Mouse (Mus musculus) heart, adult 11 months (tissue): ENCODE data around the gene Nfib.

Experiments used
- DNase-seq: peaks from one replicate; pipeline ENCODE4 v3.0.0; 2022

The Nfib gene

DNA sequence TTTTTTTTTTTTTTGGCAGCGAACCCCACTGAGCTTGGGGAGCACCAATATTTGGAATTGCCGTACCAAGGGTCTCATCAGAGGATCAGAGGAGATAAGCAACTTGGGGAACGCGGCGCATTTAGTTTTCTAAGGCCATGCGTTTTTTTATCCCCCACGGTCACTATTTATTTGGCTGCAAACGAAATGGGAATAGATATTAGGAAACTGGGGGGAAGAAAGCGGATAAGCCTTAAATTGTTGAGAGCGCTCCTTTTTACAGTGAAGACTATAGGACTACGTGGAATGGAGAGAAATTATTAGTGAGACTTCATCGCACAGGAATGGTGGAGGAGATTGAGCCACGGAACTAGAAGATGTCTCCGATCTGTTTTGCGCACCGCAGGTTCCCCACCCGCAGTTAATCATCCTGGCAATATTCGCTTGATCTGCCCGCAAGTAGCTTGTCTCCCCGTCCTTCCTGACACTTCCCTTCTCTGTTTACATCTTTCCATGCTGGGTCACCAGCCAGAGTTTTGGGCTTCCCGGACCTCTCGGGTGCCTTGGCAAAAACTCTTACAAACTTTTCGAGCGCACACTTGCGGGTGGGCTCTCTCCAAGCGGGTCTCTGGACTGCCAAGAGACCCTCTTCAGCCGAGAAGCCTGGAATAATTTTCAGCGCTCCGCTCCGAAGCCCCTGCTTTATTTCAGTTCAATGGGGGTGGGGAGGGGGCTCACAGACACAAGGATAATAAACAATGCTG lies 167.3 kb downstream of the Nfib start:
- peak; percentile 94 for DNase-seq

DNA sequence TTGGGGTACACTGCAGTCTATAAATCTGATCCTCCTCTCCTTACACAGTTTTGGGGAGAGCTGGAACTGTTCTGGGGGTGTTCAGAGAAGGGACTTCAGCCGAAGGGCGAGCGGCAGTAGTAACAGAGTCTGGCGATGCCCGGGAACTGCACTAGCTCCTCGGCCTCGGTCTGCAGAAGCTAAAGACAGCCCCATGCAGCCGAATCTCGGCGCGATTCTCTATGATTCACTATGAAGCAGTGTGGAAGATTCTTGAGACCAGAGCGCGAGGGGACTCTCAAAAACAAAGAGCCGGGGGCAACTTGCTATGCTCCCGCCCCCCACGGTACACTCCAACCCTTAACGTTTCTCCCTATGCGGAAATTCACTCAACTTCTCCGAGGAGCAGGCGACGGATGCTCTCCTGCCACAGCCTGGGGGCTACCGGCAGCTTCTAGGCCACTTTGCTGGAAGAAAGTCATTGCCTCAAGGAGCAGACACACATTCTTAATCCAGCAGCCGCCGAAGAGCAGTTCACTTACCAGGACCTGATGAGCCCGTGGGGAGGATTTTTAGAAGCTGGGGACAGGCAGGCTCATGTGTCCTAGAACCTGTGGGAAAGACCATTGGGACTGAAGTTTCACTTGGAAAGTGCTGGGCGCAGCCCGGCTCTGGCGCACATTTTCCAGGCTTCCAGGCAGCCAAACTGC lies 168.1 kb downstream of the Nfib start:
- peak; percentile 96 for DNase-seq

DNA sequence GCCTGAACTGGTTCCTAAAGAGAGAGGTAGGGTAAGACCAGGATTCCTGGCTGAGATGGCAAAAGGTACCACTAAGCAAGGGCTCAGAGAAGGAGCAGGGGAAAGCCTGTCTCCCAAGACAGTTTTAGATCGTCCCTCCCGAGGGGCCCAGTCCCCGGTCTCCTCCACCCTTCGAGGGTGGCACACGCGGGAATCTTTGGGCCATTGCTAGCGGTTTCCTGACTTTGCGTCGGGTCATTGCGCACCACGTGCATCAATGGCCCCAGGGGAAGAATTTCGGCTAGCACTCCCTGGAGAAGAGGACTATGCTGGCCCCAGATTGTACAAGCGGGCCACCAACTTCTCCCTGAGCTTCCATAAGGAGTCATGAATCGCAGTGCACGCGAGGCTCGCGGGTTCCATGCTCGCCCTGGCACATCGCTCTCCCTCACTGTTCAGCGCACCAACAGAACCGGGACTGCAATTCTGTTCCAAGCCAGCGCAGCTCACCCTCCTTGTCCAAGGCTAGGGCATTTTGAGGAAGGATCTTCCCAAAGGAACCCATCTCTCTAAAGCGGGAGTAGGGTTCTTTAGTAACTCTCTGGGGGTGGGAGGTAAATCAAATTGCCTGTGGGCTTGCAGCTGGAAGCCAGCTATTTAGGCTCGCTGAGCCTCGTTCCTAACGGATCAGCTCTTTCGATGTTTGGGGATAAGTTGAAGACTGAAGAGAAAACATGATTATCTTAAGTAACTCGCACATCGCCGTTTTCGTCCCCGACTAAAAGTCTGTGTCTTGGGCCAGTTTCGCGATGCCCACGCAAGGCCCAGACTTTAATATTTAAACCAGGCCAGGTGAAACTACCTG lies 168.9 kb downstream of the Nfib start:
- peak; percentile 93 for DNase-seq

DNA sequence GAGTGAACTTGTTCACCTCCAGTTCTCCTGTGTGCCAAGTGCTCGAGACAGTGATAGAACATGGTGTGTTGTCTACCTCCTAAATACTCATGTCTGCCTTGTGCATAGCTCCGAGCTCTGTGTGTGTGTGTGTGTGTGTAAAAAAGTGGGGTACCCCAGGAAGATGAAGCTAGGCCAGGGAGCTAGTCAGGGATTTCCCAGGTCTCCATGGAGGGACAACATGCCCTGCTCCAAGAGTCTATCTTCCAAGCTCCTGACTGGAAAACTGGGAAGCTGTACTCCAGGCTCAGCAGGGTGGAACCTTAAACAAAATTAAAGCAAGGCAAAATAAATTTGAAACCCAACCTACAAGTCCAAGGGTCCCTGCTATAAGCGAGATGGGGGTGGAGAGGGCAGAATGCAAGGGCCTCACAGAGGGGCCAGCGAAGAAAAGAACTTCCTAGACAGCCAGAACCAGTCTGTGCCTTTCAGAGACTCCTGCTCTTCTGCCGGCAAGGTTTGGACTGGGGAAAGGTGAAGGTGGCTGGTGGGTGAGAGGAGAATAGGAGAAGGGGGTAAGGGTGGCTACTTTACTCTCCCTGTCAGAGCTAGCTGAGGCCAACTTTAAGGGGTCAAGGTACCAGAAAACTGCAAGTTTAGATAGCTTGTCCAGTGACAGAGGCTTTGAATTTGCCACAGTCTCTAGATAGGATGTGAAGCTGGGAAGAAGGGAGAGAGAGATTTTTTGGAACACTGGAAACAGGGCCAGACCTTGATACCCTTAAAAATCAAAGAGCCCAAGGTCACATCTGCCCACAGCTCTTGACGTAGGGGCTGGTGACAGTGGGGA lies 169.7 kb downstream of the Nfib start:
- DNase-seq: peak; percentile 86

DNA sequence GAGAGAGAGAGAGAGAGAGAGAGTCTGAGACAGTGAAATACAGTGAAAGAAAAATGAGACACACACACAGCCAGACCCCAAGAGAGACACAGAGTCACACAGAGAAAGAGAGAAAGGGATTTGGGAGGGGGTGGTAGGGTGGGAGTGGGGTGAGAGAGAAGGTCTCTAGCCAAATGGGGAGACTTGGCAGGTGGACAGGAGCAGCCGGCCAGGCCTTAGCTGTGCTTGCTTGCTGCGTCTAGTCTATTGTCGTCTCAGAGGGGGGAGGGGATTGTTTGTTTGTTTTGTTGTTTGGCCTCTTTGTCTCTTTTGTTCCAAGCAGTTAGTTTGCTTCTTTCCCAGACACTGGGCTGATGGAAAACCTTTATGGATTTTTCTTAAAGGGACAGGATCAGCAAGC lies 172.3 kb downstream of the Nfib start:
- DNase-seq: peak; percentile 87

DNA sequence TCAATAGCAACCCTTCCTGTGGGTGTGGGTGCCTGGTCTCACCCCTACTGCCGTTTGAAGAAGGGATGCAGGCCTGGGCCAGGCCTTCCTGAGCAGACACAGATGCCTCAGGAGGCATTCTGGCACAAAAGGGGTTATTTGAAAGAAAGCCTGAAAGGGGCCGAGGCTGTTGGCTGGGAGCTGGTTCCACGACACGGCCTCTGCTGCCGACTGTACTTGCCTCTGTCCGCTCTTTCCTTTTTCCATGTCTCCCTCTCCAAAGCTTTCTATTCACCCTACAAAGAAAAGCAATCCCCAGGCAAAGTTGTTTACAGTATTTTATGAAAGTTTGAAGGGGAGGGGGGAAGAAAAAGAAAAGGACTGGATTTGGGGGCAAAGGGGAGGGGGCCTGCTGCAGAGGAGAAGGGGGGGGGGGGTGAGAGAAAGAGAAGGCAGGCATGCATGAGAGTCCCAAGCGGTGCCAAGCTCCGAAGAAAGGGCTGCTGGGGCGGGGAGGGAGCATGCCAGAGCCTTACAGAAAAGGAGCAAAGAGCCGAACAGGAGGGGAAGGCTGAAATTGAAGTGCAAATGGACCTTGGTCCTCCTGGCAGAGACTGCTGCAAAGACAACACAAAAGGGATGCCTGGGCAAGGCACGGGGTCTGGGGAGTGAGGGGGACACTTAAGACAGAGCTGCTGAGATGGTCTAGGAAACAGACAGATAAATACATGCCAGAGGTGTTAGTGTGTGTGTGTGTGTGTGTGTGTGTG lies 172.9 kb downstream of the Nfib start:
- DNase-seq: peak; percentile 93

DNA sequence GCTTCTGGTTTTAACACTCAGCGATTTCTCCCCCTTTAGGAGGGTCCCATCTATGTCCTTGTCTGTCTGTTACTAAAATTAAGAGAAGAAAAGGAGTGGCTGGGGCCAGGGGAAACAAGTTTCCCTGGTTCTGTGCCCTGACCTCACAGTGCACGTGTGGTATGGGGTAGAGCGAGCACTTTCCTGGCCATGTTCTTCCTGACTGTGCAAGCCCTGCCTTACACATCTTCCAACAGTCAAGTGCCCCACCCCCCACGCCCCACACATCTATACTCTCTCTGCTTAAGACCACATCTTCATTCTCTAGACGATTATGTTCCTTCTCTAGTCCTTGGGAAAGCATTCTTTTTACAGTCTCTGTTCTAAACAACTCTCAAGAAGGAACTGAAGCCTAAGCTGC lies 173.6 kb downstream of the Nfib start:
- DNase-seq: peak; percentile 89

DNA sequence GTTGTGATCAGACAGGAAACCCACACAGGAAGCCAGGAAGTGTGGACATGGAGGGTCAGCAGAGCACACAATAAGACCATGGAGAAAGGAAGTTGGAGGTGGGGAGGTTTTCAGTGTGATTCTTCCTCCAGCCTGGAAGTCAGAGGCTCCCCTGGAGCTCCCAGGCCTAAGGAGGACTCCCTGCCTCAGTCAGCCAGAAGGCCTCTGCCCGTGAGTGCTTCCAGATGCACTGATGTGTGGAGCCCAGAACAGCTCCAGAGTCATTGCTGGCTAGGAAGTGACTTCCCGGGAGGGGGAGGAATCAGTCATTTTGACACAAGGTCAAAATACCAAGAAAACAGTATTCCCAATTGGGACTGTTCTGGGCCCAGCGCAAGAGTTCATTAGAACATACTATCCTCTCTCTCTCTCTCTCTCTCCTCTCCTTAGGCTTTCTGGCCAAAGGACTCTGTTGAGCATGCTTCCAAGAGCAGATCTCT lies 174.6 kb downstream of the Nfib start:
- peak; percentile 99 for DNase-seq

DNA sequence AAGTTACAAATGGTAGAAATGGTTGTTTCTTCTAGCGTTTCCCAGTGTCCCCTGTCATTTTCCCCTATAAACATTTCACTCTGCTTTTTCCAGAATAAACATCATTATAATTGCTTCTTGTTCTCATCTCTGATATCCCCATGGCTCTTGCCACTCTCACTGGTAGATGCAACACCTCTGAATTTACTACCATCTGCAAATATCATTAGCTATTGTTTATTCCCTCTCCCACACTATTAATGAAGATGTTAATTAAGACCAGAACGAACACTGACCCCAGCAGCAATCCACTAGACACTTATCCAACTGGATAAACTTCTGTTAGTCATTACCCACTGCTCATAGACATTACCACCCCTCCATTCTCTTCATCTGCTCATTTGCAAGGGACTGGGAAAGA lies 176.6 kb downstream of the Nfib start:
- DNase-seq: peak; percentile 34

DNA sequence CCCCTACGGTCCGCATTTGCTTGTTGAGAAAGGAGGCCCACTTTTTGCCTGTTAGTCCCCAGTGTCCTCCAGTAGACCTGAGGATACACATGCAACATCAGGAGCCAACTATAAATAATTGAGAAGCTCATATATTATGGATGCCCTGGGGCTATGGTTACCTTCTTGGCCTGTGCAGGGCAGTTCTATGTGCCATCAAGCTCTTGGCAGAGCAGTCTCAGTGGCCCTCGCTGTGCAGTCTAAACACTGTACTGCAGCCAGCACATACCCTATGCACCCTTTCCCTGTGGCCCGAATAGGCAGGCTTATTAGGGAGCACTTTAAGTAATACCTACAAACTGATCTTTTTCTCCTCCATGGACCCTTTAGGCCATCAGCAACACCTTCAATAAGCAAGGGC lies 185.6 kb downstream of the Nfib start:
- DNase-seq: peak; percentile 61

DNA sequence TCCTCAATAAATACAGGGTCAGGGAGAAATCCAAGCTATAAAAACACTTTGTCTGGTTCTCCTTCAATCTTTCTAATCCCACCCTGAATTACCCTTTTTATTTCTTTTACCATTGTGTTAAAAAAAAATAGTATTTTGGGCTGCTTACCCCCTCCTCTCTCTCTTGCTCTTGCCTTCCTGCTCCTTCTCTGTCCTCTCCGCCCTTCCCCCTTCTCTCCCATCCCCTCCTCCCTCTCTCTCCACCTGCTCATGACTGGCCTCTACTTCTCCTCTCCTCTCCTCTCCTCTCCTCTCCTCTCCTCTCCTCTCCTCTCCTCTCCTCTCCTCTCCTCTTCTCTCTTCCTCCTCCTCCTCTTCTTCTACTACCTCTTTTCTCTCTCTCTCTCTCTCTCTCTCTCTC lies 187.4 kb downstream of the Nfib start:
- no peak for DNase-seq

DNA sequence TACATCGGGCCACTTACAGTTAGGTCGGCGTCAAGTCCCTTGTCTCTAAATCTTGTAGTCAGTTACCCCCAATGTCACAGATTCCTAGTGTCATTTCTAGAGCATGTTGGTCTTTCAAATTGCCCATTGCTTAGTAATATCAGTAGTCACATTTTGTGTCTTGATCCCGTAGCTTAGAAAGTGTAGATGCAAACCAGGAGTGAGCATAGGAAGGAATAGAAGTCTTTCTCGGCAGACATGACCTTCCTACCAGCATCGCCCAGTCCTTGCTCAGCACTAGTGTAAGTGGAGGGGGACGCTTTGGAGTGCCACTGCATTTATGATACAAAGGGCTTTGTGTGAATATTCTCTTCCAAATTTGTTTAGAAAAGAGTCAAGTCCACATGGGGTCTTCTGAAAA lies 188.2 kb downstream of the Nfib start:
- peak; percentile 53 for DNase-seq

DNA sequence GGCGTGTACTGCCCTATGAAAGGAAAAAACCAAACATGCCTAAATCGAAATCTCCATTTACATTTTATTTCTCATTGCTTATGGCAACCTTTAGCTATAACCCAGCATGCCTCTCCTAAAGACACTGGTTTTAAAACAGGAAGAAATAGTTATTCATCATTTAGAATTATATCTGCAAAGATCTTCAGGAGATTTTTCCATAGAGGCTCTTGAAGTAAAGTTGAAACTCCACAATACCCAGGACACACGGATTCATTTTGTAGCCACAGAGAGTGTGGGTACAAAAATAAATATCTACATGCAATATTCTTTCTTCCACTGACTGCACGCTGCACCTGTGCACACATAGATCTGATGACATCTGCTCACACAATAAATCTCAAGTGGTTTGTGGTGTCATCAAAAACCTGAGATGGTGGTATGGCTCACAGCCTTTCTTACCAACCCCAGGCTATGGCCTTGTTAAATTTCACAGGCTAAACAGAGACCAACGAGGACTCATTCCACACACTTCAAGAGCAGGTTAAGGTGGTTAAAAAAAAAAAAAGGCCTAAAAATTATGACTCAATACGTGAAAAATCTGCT lies 189.2 kb downstream of the Nfib start:
- DNase-seq: no peak

DNA sequence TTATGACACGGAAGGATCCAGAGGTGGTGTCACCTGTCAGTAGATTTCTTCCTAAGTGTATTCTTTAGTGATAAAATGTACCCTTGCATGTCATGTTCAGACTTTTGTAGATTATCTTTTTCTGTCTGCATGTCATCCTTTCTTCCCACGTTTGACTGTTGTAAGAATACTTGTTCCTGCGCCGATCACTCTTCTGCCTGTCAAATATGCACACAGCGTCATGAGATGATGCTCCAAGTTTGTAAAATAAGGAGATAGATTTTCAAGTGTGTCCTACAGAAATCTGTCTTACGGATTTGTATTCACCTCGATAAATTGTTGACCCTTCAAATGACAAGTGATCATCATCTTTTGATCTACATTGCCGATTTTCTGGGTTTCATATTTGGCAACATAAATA lies 190.6 kb downstream of the Nfib start:
- DNase-seq: no peak

DNA sequence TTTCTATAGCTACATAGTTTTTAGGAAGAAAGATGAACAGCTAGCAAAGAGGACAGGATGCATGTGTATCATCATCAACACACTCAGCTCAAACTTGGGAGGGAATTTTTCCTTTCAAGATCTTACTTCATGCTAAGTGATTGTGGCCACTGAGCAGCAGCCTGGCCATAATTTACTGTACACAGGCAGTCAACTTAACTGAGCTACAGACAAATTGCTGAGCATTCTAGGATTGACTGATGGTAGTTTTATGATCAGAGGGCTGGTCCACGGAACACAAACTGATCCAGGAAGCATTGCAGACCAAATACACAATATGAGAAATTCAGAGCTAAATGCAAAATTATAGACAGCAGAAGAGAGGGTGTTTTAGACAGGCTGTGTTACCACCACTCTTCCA lies 191.2 kb downstream of the Nfib start:
- peak; percentile 66 for DNase-seq

DNA sequence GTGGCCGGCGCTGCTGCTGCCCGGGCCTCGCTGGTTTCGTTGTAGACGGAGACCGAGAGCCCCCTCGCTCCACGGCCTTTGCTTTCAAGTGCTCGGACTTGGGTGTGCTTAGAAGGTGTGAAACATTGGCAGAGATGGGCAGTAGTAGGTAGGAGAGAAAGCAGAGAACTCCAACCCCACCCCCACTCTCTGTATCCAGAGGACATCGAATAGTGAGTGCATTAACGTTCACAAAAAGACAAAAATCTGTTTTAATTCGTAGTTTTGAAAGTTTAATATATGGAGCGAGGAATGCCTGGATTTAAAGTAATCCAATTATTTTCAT lies 192.2 kb downstream of the Nfib start:
- DNase-seq: no peak

DNA sequence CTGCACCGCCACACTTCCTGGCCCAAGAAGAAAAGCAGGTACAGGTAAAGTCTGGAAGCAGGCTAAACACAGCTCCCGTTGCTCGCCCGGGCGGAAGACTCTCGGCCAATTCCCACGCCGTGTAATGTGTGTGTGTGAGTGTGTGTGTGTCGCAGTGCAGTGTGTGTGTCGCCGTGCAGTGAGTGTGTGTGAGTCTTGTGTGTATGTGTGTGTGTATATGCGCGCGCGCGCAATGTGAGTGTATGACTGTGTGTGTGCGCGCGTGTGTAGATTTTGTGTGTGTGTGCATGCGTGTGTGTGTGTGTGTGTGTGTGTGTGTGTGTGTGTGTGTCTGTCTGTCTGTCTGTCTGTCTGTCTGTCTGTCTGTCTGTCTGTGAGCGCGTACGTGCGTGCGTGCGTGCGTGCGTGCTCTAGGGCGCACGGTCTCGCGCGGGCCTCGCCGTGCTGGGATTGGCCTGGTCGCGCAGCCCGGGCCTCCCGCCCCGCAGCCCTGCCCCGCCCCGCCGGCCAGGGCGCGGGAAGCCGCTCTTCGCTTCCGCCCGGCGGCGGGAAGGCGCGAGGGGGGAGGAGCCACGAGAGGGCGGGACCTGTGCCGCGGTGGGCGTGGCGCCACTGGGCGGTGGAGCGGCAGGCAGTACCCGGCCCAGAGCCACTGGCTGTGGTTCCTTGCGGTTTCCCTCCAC lies 192.7 kb downstream of the Nfib start:
- peak; percentile 100 for DNase-seq

DNA sequence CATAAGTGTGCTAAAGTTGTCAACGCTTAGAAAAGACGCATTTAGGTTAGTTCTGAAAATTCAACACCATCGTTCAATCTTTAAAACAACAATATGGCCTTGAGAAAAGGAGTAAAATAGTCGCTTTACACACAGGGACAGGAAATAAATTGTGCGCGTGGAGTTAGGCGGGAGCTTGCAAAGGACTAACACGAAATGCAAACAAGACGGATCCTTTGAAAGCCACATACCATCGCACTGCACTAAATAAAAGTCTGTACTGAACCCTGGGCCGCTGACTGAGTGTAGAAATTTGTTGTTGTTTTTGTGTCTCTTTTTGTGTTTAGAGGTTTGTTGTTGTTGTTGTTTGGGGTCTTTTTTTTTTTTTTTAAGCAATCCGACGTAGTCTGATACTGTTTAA lies 193.2 kb downstream of the Nfib start:
- DNase-seq: peak; percentile 85

DNA sequence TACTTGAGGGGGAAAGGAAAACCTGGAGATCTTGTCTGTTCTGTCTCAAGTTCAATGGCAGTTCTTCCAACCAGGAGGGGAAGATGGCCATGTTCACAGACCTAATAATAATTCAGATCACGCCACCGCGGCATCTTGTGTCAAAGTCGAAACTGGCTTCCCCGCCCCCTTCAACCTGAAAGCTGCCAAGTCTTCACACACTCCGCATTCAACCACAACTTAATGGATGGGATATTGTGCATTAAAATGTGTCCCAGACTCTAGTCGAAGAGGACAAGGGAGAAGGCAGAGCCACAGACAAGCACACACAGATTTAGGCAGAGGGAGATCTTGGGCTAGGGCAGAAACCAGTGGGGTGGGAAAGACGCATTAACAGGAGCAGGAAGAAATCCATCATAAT lies 194.0 kb downstream of the Nfib start:
- DNase-seq: peak; percentile 97

DNA sequence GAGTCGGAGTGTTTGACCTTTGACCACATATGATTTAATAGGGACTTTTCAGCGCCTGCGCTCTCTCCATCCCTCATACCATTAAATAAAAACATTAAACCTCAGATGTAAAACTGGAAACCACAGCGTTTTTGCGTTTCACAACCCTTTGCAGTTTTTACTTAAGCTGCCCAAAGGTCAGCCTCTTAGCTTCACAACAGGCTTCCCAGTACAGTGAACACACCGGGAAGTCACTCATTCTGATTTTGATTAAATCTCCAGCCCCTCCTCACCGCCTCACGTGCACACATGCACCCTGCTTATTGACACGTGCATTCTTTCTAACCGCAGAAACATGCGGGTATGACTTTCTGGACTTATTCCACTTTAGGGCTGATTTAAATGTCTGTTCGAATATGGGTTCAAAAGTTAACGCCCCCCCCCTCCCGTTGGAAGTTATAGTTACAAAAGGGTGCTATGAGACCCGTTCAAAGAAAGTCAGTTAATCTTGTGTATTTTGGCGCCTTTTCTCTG lies 194.5 kb downstream of the Nfib start:
- peak; percentile 95 for DNase-seq

DNA sequence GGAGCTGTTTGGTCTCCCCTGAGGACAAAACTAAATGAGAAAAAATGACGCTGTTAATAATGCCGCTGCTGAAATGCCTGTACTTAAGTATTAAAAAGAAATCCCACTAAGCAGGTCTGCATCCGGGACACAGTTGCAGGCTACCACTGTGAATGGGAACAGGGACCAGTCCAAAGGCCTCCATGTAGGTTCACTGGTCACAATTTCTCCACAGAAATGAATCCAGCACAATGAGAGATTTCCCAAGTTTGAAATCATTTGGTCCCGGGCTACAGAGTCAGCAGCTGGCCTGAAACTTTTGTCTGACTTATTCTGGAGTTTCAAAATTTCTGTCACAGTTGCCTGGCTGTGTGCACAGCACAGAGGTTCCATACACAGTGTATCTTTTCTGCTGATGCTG lies 195.8 kb downstream of the Nfib start:
- DNase-seq: peak; percentile 85
